Mouse (Mus musculus) forebrain, embryonic 14.5 days (tissue): ENCODE measurements around the gene Wdr11. TPM values are rescaled to one million over a fixed set of nuclear protein-coding genes. Genes with fewer than 3 reads are reported as not detected.

ENCODE experiments used
- ATAC-seq: fragments of 200-750 bp; cut with Nextera tagmentation; 2 replicates; pipeline ENCODE4 v1.8.0; 2017; ENCODE audit warnings: mild to moderate bottlenecking, moderate library complexity
- DNase-seq: peaks from one replicate; pipeline ENCODE4 v3.0.0-alpha.2; 2015; ENCODE audit warnings: low spot score
- H3K27ac ChIP-seq: fragments of 300-500 bp; sonication (generic); 2 replicates; pipeline ENCODE4 v1.5.1; 2014; ENCODE audit warnings: low read depth, mild to moderate bottlenecking, control low read depth, low read length, moderate library complexity
- H3K27me3 ChIP-seq: fragments of 300-500 bp; sonication (generic); replicated peaks from 2 replicates; pipeline ENCODE4 v1.6.1; 2014; ENCODE audit warnings: low read length, control low read depth, mixed read lengths; ENCODE audit not compliant: control insufficient read depth, insufficient read depth
- H3K36me3 ChIP-seq: fragments of 300-500 bp; sonication (generic); 2 replicates; pipeline ENCODE4 v1.6.1; 2014; ENCODE audit warnings: low read length, control low read depth; ENCODE audit not compliant: control insufficient read depth, insufficient read depth
- H3K4me1 ChIP-seq: fragments of 300-500 bp; sonication (generic); 2 replicates; pipeline ENCODE4 v1.6.1; 2014; ENCODE audit warnings: antibody characterized with exemption, low read length, control low read depth; ENCODE audit not compliant: control insufficient read depth, insufficient read depth
- H3K4me2 ChIP-seq: fragments of 300-500 bp; sonication (generic); 2 replicates; pipeline ENCODE4 v1.6.1; 2014; ENCODE audit warnings: mild to moderate bottlenecking, control low read depth, low read length
- H3K4me3 ChIP-seq: fragments of 300-500 bp; sonication (generic); 2 replicates; pipeline ENCODE4 v1.5.1; 2014; ENCODE audit warnings: low read depth, low read length, control low read depth
- H3K9ac ChIP-seq: fragments of 300-500 bp; sonication (generic); 2 replicates; pipeline ENCODE4 v1.6.1; 2014; ENCODE audit warnings: mild to moderate bottlenecking, low read length, control low read depth, moderate library complexity
- H3K9me3 ChIP-seq: fragments of 300-500 bp; sonication (generic); replicated peaks from 2 replicates; pipeline ENCODE4 v1.6.1; 2016; ENCODE audit warnings: low read length, control low read depth, mixed read lengths; ENCODE audit not compliant: control insufficient read depth
- WGBS: fragments of 180-500 bp; shearing (Covaris S2); extraction: QIAGEN DNeasy Blood & Tissue Kit; methylation state at CpG from one replicate; pipeline ENCODE4 v1.1.7; 2014; 5-methylcytosine and 5-hydroxymethylcytosine counted together
- polyA plus RNA-seq: library from polyadenylated mRNA; unstranded; fragments of >200 nt; fragmentation: Nextera tagmentation; extraction: Ambion mirVana; gene quantifications from 2 replicates; pipeline ENCODE4 v1.2.1, GENCODE M21; 2014

Wdr11 gene
- polyA plus RNA-seq, 1 experiment from 2014 or later = 35.6 TPM

GRCm38 (mm10) chr7:129647798-129648197, 56.1 kb downstream of the Wdr11 start:
- DNase-seq (no peak), ATAC-seq (no peak)
- 66% methylated on average over 7 of the region's 7 CpGs for WGBS
- Histone ChIP-seq H3K36me3 (no peaks in the 10 kb centered on the region), H3K4me2 (no peak overlapping the region), H3K27ac (no peak overlapping the region), H3K4me3 (no peak overlapping the region), H3K4me1 (peaks cover 10% of the 10 kb centered on the region), H3K9me3 (no peaks in the 10 kb centered on the region), H3K27me3 (no peaks in the 10 kb centered on the region), H3K9ac (no peak overlapping the region)

- 6% methylated on average over 6 of the region's 6 CpGs for WGBS
Measured at GRCm38 (mm10) chr7:129648938-129649337, 57.3 kb downstream of the Wdr11 start.

GRCm38 (mm10) chr7:129650717-129651116, 59.1 kb downstream of the Wdr11 start:
- 56% methylated on average over 5 of the region's 5 CpGs for WGBS
- H3K9me3 ChIP-seq = no peaks in the 10 kb centered on the region
- H3K9ac ChIP-seq = no peak overlapping the region
- H3K27ac ChIP-seq = no peak overlapping the region
- peak; percentile 91 for DNase-seq
- peak; percentile 16; the same call in 1 of the 2 replicates for ATAC-seq
- no peak overlapping the region for H3K4me2 ChIP-seq
- H3K4me1 ChIP-seq = peaks cover 27% of the 10 kb centered on the region
- H3K27me3 ChIP-seq = no peaks in the 10 kb centered on the region
- H3K36me3 ChIP-seq = no peaks in the 10 kb centered on the region
- no peak overlapping the region for H3K4me3 ChIP-seq

More at GRCm38 (mm10) chr7:129648938-129649337, 57.3 kb downstream of the Wdr11 start:
- Histone ChIP-seq H3K4me3 (no peak overlapping the region), H3K9ac (no peak overlapping the region), H3K9me3 (no peaks in the 10 kb centered on the region), H3K27me3 (no peaks in the 10 kb centered on the region), H3K36me3 (no peaks in the 10 kb centered on the region), H3K4me2 (no peak overlapping the region), H3K27ac (no peak overlapping the region), H3K4me1 (peaks cover 11% of the 10 kb centered on the region)
- ATAC-seq (peak; percentile 46; the same call in 1 of the 2 replicates), DNase-seq (peak; percentile 95)

- WGBS = 26% methylated on average over 7 of the region's 7 CpGs
- no peak overlapping the region for H3K4me2 ChIP-seq
- DNase-seq = peak; percentile 61
Measured at GRCm38 (mm10) chr7:129651781-129652180, 60.1 kb downstream of the Wdr11 start.

GRCm38 (mm10) chr7:129652901-129653460, 61.3 kb downstream of the Wdr11 start:
- Histone ChIP-seq H3K27ac (0 out of 2 replicates have a peak overlapping the region, but pooled peaks have one; percentile 1), H3K27me3 (no peaks in the 10 kb centered on the region), H3K9me3 (no peaks in the 10 kb centered on the region), H3K36me3 (no peaks in the 10 kb centered on the region), H3K4me1 (peaks cover 31% of the 10 kb centered on the region), H3K9ac (no peak overlapping the region), H3K4me3 (no peak overlapping the region), H3K4me2 (no peak overlapping the region)
- WGBS = 20% methylated on average over 9 of the region's 9 CpGs
- ATAC-seq (no peak), DNase-seq (peak; percentile 79)

More at GRCm38 (mm10) chr7:129651781-129652180, 60.1 kb downstream of the Wdr11 start:
- Histone ChIP-seq H3K9ac (no peak overlapping the region), H3K27me3 (no peaks in the 10 kb centered on the region), H3K4me1 (peaks cover 31% of the 10 kb centered on the region), H3K27ac (peak overlapping the region; percentile 39; the same call in 1 of the 2 replicates), H3K36me3 (no peaks in the 10 kb centered on the region), H3K9me3 (no peaks in the 10 kb centered on the region), H3K4me3 (no peak overlapping the region)
- ATAC-seq = no peak

- Histone ChIP-seq H3K4me3 (no peak overlapping the region), H3K4me2 (no peak overlapping the region), H3K9ac (no peak overlapping the region), H3K27me3 (no peaks in the 10 kb centered on the region), H3K36me3 (no peaks in the 10 kb centered on the region), H3K27ac (no peak overlapping the region), H3K4me1 (peaks cover 31% of the 10 kb centered on the region), H3K9me3 (no peaks in the 10 kb centered on the region)
- ATAC-seq (peak; percentile 47), DNase-seq (peak; percentile 82)
- whole genome bisulfite sequencing = 11% methylated on average over 11 of the region's 11 CpGs
Measured at GRCm38 (mm10) chr7:129653791-129654271, 62.2 kb downstream of the Wdr11 start.

GRCm38 (mm10) chr7:129654923-129655322, 63.3 kb downstream of the Wdr11 start:
- peak; percentile 84 for DNase-seq
- 4% methylated on average over 12 of the region's 12 CpGs for WGBS
- no peak overlapping the region for H3K27ac ChIP-seq
- peak overlapping the region; percentile 28; the same call in 1 of the 2 replicates for H3K4me2 ChIP-seq
- no peaks in the 10 kb centered on the region for H3K36me3 ChIP-seq
- no peaks in the 10 kb centered on the region for H3K27me3 ChIP-seq
- no peak overlapping the region for H3K4me3 ChIP-seq
- peak; percentile 45 for ATAC-seq
- H3K9ac ChIP-seq = no peak overlapping the region
- H3K4me1 ChIP-seq = peaks cover 31% of the 10 kb centered on the region
- no peaks in the 10 kb centered on the region for H3K9me3 ChIP-seq

GRCm38 (mm10) chr7:129655604-129656226, 64.1 kb downstream of the Wdr11 start:
- H3K9me3 ChIP-seq = no peaks in the 10 kb centered on the region
- peak overlapping the region; percentile 1; the same call in 1 of the 2 replicates for H3K4me2 ChIP-seq
- peak; percentile 38 for DNase-seq
- H3K36me3 ChIP-seq = no peaks in the 10 kb centered on the region
- no peak for ATAC-seq
- H3K27me3 ChIP-seq = no peaks in the 10 kb centered on the region
- WGBS = 18% methylated on average over 14 of the region's 14 CpGs
- H3K9ac ChIP-seq = no peak overlapping the region
- peaks cover 32% of the 10 kb centered on the region for H3K4me1 ChIP-seq
- H3K27ac ChIP-seq = no peak overlapping the region
- H3K4me3 ChIP-seq = no peak overlapping the region

GRCm38 (mm10) chr7:129657867-129658266, 66.2 kb downstream of the Wdr11 start:
- Histone ChIP-seq H3K27ac (no peak overlapping the region), H3K9ac (no peak overlapping the region), H3K27me3 (no peaks in the 10 kb centered on the region), H3K9me3 (no peaks in the 10 kb centered on the region), H3K4me3 (no peak overlapping the region), H3K36me3 (no peaks in the 10 kb centered on the region), H3K4me1 (peaks cover 25% of the 10 kb centered on the region), H3K4me2 (no peak overlapping the region)
- 88% methylated on average over 8 of the region's 8 CpGs for WGBS
- DNase-seq = no peak
- ATAC-seq = no peak
